Mouse (Mus musculus) kidney, adult 8-10 months (tissue): Measurements from ENCODE around the gene H2-Oa.

Source experiments
- DNase-seq, 2 experiments: peaks; one replicate each; pipeline ENCODE4 v3.0.0; 2022

Gene H2-Oa

GRCm38 (mm10) chr17:34101604-34102032, 9.5 kb downstream of the H2-Oa start:
- peak; percentile 85 to 96 for DNase-seq

GRCm38 (mm10) chr17:34102831-34103230, 10.7 kb downstream of the H2-Oa start:
- DNase-seq, result no peak

GRCm38 (mm10) chr17:34104804-34105203, 12.7 kb downstream of the H2-Oa start:
- DNase-seq, result no peak

GRCm38 (mm10) chr17:34106555-34106954, 14.4 kb downstream of the H2-Oa start:
- no peak for DNase-seq

GRCm38 (mm10) chr17:34107109-34107867, 15.1 kb downstream of the H2-Oa start:
- no peak for DNase-seq

GRCm38 (mm10) chr17:34108460-34108859, 16.3 kb downstream of the H2-Oa start:
- no peak for DNase-seq

GRCm38 (mm10) chr17:34109038-34109805, 17.1 kb downstream of the H2-Oa start:
- DNase-seq, result no peak

- no peak for DNase-seq
These were observed 17.7 kb downstream of the H2-Oa start for GRCm38 (mm10) chr17:34109806-34110195.

- DNase-seq, result no peak
These were observed 18.2 kb downstream of the H2-Oa start for GRCm38 (mm10) chr17:34110309-34110708.

GRCm38 (mm10) chr17:34114114-34114513, 22.0 kb downstream of the H2-Oa start:
- DNase-seq, result no peak

GRCm38 (mm10) chr17:34116736-34117370, 24.7 kb downstream of the H2-Oa start:
- DNase-seq, result no peak

GRCm38 (mm10) chr17:34117421-34118112, 25.4 kb downstream of the H2-Oa start:
- no peak for DNase-seq

GRCm38 (mm10) chr17:34118113-34118872, 26.2 kb downstream of the H2-Oa start:
- no peak for DNase-seq

GRCm38 (mm10) chr17:34118873-34119248, 26.7 kb downstream of the H2-Oa start:
- no peak for DNase-seq

- peak; percentile 98 to 99 for DNase-seq
These were observed 27.4 kb downstream of the H2-Oa start, which contains the start of gene H2-DMa for GRCm38 (mm10) chr17:34119249-34120179. Gene H2-DMa (plus strand): TSS chr17:34119541.

- peak; percentile 84 to 88 for DNase-seq
These were observed 28.1 kb downstream of the H2-Oa start for GRCm38 (mm10) chr17:34120180-34120723.

GRCm38 (mm10) chr17:34120814-34121171, 28.7 kb downstream of the H2-Oa start:
- peak; percentile 86 to 90 for DNase-seq

GRCm38 (mm10) chr17:34121172-34121878, 29.2 kb downstream of the H2-Oa start:
- peak; percentile 88 to 92 for DNase-seq

GRCm38 (mm10) chr17:34121879-34122187, 29.7 kb downstream of the H2-Oa start:
- peak; percentile 81 to 82 for DNase-seq
